Mouse (Mus musculus): ENCODE measurements around the gene Gm9964. TPM values are rescaled to one million over a fixed set of nuclear protein-coding genes. Genes with fewer than 3 reads are reported as not detected.
A peak's percentile ranks its signal among the peaks of the same experiment; 100 is the strongest.
"Not testable (repeated sequence)": the region's sequence is repeated elsewhere in the genome, so short reads cannot be mapped to it uniquely, and the experiment has no call there.

Gm9964 gene
- polyA plus RNA-seq, 1 experiment from 2014 or later, result not detected

DNA sequence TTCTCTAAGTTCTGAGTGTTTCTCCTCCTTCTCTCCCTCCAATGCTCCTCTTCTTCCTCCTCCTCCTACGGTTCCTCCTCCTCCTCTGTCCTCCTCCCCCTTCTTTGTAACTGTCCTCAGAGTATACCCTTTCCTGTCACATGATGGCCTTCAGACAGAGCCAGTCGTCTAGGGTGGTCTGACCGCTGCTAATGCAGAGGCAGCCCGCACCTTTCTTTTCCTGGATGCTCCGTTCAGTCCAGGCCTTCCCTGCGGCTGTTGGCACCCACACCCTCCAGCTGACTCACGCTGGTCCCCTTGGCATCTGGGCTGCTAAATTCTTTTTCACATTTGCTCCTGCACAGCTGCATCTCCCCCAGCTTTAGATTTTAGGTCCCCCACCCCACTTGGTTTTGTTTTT lies 9.8 kb upstream of the Gm9964 start:
- peak; percentile 31; the same call in 1 of the 2 replicates for ATAC-seq (replicated peaks; ENCODE audit: insufficient number of reproducible peaks, low FRiP score, low TSS enrichment)
- 36% methylated on average over 7 of the region's 7 CpGs for WGBS (ENCODE audit: insufficient replicate concordance)
- H3K27ac ChIP-seq (ENCODE audit: low read depth, low read length), result peak overlapping the region; percentile 70
- H3K4me1 ChIP-seq (ENCODE audit: control insufficient read depth, insufficient read depth, low read length), result peaks cover 18% of the 10 kb centered on the region
- H3K36me3 ChIP-seq (ENCODE audit: control insufficient read depth, insufficient read depth, low read length), result no peaks in the 10 kb centered on the region
- H3K4me2 ChIP-seq, result no peak overlapping the region
- H3K27me3 ChIP-seq (ENCODE audit: control insufficient read depth, insufficient read depth, low read length), result no peaks in the 10 kb centered on the region
- H3K9me3 ChIP-seq (replicated peaks; ENCODE audit: control insufficient read depth, low read length), result no peaks in the 10 kb centered on the region
- H3K4me3 ChIP-seq (ENCODE audit: low read depth, low read length), result no peak overlapping the region
- peak overlapping the region; percentile 59; the same call in 1 of the 2 replicates for H3K9ac ChIP-seq (ENCODE audit: low read depth, low read length)

DNA sequence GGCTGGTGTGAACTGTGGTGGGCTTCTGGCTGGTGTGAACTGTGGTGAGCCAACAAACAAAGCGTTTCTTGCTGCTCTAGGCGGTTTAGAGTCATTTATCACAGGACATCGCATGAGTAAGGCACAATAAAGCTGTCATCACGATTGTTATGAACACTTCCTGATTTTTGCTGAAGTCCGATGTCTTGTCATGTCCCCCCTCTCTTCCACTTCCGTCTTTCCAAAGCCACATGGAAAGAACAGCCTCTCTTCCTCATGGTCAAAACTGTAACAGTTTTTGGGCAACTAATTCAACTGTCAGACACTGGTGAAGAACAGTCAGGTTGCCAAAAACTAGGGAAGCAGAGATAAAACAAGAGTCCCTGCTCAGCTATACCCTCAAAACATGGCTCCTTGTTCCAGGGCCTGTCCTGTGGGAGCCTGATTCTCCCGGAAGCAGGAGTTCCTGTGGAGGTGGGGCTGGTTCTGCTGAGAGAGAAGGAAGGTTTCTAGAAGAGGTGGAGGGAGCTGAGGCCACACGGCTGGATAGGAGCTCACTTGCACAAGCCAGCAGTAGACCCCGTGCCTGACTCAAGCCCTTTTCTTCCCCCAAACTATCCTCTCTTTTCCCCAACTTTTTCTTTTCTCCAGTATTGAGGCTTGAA lies 9.1 kb upstream of the Gm9964 start:
- Histone ChIP-seq H3K27ac (ENCODE audit: low read depth, low read length) (peak overlapping the region; percentile 70), H3K4me1 (ENCODE audit: control insufficient read depth, insufficient read depth, low read length) (peaks cover 18% of the 10 kb centered on the region), H3K27me3 (ENCODE audit: control insufficient read depth, insufficient read depth, low read length) (no peaks in the 10 kb centered on the region), H3K4me2 (no peak overlapping the region), H3K36me3 (ENCODE audit: control insufficient read depth, insufficient read depth, low read length) (no peaks in the 10 kb centered on the region), H3K9me3 (replicated peaks; ENCODE audit: control insufficient read depth, low read length) (no peaks in the 10 kb centered on the region), H3K9ac (ENCODE audit: low read depth, low read length) (no peak overlapping the region), H3K4me3 (ENCODE audit: low read depth, low read length) (no peak overlapping the region)
- WGBS (ENCODE audit: insufficient replicate concordance), result 64% methylated on average over 9 of the region's 9 CpGs
- ATAC-seq (replicated peaks; ENCODE audit: insufficient number of reproducible peaks, low FRiP score, low TSS enrichment), result no peak

DNA sequence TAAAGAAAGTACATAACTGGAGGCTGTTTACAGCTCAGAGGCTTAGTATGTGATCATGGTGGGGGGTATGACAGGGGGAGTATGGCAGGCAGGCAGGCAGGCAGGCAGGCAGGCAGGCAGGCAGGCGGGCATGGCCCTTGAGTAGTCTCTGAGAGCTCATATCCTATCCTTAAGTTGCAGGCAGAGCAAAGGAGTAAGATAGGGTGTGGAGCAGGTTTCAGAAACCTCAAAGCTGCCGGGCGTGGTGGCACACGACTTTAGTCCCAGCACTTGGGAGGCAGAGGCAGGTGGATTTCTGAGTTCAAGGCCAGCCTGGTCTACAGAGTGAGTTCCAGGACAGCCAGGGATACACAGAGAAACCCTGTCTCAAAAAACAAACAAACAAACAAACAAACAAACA lies 7.5 kb upstream of the Gm9964 start:
- H3K4me2 ChIP-seq, result not testable (repeated sequence)

DNA sequence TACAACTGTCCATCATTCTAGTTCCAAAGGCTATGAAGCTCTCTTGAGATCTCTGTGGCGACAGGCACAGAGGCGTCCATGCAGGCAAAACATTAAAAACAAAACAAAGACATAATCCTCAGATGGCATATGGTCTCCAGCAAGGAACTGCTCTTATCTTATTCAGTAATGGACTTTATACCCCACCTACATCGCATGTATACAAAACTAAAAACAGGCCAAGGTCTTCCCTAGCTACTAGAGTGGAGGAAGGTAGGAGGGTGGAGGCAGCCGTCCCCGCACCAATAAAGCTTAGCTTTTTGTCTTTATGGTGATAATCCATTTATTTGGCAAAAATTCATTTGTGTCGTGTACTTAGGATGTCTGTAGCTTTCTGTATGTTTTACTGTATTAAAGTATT lies 6.4 kb upstream of the Gm9964 start:
- ATAC-seq (replicated peaks; ENCODE audit: insufficient number of reproducible peaks, low FRiP score, low TSS enrichment), result no peak
- H3K4me3 ChIP-seq (ENCODE audit: low read depth, low read length), result no peak overlapping the region
- no peaks in the 10 kb centered on the region for H3K36me3 ChIP-seq (ENCODE audit: control insufficient read depth, insufficient read depth, low read length)
- peaks cover 18% of the 10 kb centered on the region for H3K4me1 ChIP-seq (ENCODE audit: control insufficient read depth, insufficient read depth, low read length)
- WGBS (ENCODE audit: insufficient replicate concordance), result 88% methylated on average over 6 of the region's 6 CpGs
- no peaks in the 10 kb centered on the region for H3K27me3 ChIP-seq (ENCODE audit: control insufficient read depth, insufficient read depth, low read length)
- H3K27ac ChIP-seq (ENCODE audit: low read depth, low read length), result no peak overlapping the region
- no peaks in the 10 kb centered on the region for H3K9me3 ChIP-seq (replicated peaks; ENCODE audit: control insufficient read depth, low read length)
- no peak overlapping the region for H3K4me2 ChIP-seq
- no peak overlapping the region for H3K9ac ChIP-seq (ENCODE audit: low read depth, low read length)

More for the DNA sequence above, 7.5 kb upstream of the Gm9964 start:
- peaks cover 18% of the 10 kb centered on the region for H3K4me1 ChIP-seq (ENCODE audit: control insufficient read depth, insufficient read depth, low read length)
- ATAC-seq (replicated peaks; ENCODE audit: insufficient number of reproducible peaks, low FRiP score, low TSS enrichment); H3K4me3 ChIP-seq (ENCODE audit: low read depth, low read length); H3K9me3 ChIP-seq (replicated peaks; ENCODE audit: control insufficient read depth, low read length); H3K36me3 ChIP-seq (ENCODE audit: control insufficient read depth, insufficient read depth, low read length); H3K27ac ChIP-seq (ENCODE audit: low read depth, low read length); H3K9ac ChIP-seq (ENCODE audit: low read depth, low read length); H3K27me3 ChIP-seq (ENCODE audit: control insufficient read depth, insufficient read depth, low read length): not testable (repeated sequence)
- 89% methylated on average over 4 of the region's 4 CpGs for WGBS (ENCODE audit: insufficient replicate concordance)

DNA sequence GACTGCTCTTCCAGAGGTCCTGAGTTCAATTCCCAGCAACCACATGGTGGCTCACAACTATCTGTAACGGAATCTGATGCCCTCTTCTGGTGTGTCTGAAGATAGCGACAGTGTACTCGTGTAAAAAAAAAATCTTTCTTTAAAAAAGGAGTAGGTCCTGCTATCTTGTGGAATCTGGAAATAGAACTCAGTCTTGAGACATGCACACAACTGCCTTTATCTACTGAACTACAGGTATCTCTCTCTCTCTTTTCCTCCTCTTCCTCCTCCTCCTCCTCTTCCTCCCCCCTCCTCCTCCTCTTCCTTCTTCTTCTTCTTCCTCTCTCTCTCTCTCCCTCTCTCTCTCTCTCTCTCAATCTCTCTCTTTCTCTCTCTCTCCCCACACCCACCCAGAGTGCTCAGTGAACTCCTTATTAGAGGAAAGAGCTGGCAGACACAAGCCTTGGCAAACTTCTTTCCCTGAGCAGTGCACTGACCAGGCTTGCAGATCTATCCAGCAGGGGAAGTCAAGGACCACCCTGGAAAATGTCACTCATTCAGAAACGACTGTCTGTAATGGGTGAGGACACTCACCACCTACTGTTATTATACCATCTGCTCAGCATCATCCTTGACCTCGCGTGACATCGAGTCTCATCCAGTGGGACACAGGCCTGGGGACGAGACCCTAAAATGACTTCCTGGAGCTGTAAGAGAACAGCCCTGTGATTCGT lies 3.2 kb upstream of the Gm9964 start:
- ATAC-seq (replicated peaks; ENCODE audit: insufficient number of reproducible peaks, low FRiP score, low TSS enrichment), result no peak
- H3K9ac ChIP-seq (ENCODE audit: low read depth, low read length), result no peak overlapping the region
- 75% methylated on average over 9 of the region's 9 CpGs for WGBS (ENCODE audit: insufficient replicate concordance)
- no peak overlapping the region for H3K4me3 ChIP-seq (ENCODE audit: low read depth, low read length)
- H3K36me3 ChIP-seq (ENCODE audit: control insufficient read depth, insufficient read depth, low read length), result no peaks in the 10 kb centered on the region
- H3K27me3 ChIP-seq (ENCODE audit: control insufficient read depth, insufficient read depth, low read length), result no peaks in the 10 kb centered on the region
- no peak overlapping the region for H3K27ac ChIP-seq (ENCODE audit: low read depth, low read length)
- H3K4me1 ChIP-seq (ENCODE audit: control insufficient read depth, insufficient read depth, low read length), result no peaks in the 10 kb centered on the region
- no peaks in the 10 kb centered on the region for H3K9me3 ChIP-seq (replicated peaks; ENCODE audit: control insufficient read depth, low read length)
- no peak overlapping the region for H3K4me2 ChIP-seq

DNA sequence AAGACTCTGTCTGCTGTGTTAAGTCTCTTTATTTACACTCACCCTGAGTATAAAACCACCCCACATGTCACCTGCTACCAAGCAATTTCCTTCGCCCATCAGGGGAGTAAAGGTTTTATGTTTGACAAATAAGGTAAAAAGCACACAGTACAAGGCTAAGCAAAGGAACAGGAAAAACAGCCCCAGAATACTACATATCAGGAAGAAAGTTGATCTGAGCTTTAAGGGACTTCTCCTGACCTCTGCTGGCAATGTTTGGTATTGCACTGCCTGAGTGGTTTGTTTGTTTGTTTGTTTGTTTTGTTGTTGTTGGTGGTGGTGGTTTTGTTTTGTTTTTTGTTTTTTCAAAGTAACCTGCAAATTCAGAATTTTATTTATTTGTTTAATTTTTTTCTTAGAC lies 539 bp downstream of the Gm9964 start:
- Histone ChIP-seq H3K36me3 (ENCODE audit: control insufficient read depth, insufficient read depth, low read length) (no peaks in the 10 kb centered on the region), H3K9me3 (replicated peaks; ENCODE audit: control insufficient read depth, low read length) (no peaks in the 10 kb centered on the region)

DNA sequence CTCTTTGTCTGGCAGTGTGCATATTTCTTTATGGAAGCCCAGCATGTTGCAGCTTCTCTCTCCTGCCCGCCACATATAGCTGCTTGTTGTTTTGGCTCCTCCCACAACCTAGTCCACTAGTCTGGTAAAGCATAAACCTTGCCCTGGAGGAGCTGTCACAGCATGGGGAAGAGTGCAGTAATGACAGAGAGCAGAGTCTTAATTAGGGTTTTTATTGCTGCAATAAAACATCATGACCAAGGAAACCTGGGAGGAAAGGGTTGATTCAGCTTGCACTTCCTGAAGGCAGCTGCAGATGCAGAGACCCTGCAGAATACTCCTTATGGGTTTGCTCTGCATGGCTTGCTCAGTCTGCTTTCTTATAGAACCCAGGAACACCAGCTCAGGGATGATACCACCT lies 2.7 kb downstream of the Gm9964 start:
- H3K9ac ChIP-seq (ENCODE audit: low read depth, low read length), result no peak overlapping the region
- no peak overlapping the region for H3K27ac ChIP-seq (ENCODE audit: low read depth, low read length)
- no peak overlapping the region for H3K4me2 ChIP-seq
- H3K4me3 ChIP-seq (ENCODE audit: low read depth, low read length), result no peak overlapping the region
- H3K4me1 ChIP-seq (ENCODE audit: control insufficient read depth, insufficient read depth, low read length), result peaks cover 8% of the 10 kb centered on the region
- H3K27me3 ChIP-seq (ENCODE audit: control insufficient read depth, insufficient read depth, low read length), result no peaks in the 10 kb centered on the region
- ATAC-seq (replicated peaks; ENCODE audit: insufficient number of reproducible peaks, low FRiP score, low TSS enrichment), result no peak
- 62% methylated on average over 1 of the region's 1 CpGs for WGBS (ENCODE audit: insufficient replicate concordance)
- H3K36me3 ChIP-seq (ENCODE audit: control insufficient read depth, insufficient read depth, low read length), result no peaks in the 10 kb centered on the region
- H3K9me3 ChIP-seq (replicated peaks; ENCODE audit: control insufficient read depth, low read length), result no peaks in the 10 kb centered on the region

More for the DNA sequence above, 539 bp downstream of the Gm9964 start:
- ATAC-seq (replicated peaks; ENCODE audit: insufficient number of reproducible peaks, low FRiP score, low TSS enrichment), result no peak
- Histone ChIP-seq H3K4me1 (ENCODE audit: control insufficient read depth, insufficient read depth, low read length) (no peaks in the 10 kb centered on the region), H3K4me3 (ENCODE audit: low read depth, low read length) (no peak overlapping the region), H3K27me3 (ENCODE audit: control insufficient read depth, insufficient read depth, low read length) (no peaks in the 10 kb centered on the region), H3K9ac (ENCODE audit: low read depth, low read length) (no peak overlapping the region), H3K27ac (ENCODE audit: low read depth, low read length) (no peak overlapping the region), H3K4me2 (no peak overlapping the region)
- 44% methylated on average over 1 of the region's 1 CpGs for WGBS (ENCODE audit: insufficient replicate concordance)

DNA sequence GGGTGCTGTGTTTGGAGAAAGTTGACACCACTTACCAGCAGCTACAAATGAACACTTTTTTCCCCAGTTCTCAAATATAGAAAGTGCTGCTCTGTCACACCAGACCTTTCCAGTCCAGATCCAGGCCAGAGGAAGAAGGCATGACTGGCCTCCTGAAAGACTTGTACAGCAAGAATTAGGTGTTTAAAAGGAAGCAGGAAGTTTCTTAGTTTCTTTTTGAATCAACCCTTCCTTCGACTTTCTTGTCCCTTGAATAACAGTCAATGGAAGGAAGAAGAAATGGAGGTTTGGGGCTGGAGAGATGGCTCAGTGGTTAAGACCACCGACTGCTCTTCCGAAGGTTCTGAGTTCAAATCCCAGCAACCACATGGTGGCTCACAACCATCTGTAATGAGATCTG lies 3.7 kb downstream of the Gm9964 start:
- WGBS (ENCODE audit: insufficient replicate concordance), result 79% methylated on average over 3 of the region's 3 CpGs
- peaks cover 12% of the 10 kb centered on the region for H3K4me1 ChIP-seq (ENCODE audit: control insufficient read depth, insufficient read depth, low read length)
- H3K27ac ChIP-seq (ENCODE audit: low read depth, low read length), result no peak overlapping the region
- H3K27me3 ChIP-seq (ENCODE audit: control insufficient read depth, insufficient read depth, low read length), result no peaks in the 10 kb centered on the region
- H3K9ac ChIP-seq (ENCODE audit: low read depth, low read length), result no peak overlapping the region
- H3K4me3 ChIP-seq (ENCODE audit: low read depth, low read length), result no peak overlapping the region
- no peaks in the 10 kb centered on the region for H3K36me3 ChIP-seq (ENCODE audit: control insufficient read depth, insufficient read depth, low read length)
- ATAC-seq (replicated peaks; ENCODE audit: insufficient number of reproducible peaks, low FRiP score, low TSS enrichment), result no peak
- H3K4me2 ChIP-seq, result no peak overlapping the region
- H3K9me3 ChIP-seq (replicated peaks; ENCODE audit: control insufficient read depth, low read length), result no peaks in the 10 kb centered on the region

DNA sequence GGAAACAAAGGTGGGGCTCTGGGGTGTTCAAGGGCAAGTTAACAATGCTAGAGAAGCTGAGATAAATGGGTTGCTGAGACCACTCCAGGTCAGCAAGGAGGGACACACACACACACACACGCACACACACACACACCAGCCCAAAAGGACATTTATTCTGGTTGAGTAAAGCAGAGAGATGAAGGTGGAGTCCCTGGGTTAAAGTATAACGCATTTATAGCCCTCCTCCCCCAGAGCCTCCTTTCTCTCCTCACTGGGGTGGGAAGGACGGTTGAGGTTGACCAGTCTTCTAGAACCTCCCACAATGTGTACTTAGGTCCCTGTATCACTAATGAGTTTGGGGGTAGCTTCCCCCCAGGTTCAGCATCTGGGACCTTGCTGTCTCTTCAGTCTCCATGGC lies 4.6 kb downstream of the Gm9964 start:
- H3K9me3 ChIP-seq (replicated peaks; ENCODE audit: control insufficient read depth, low read length), result no peaks in the 10 kb centered on the region
- no peak overlapping the region for H3K4me3 ChIP-seq (ENCODE audit: low read depth, low read length)
- no peaks in the 10 kb centered on the region for H3K36me3 ChIP-seq (ENCODE audit: control insufficient read depth, insufficient read depth, low read length)
- peaks cover 14% of the 10 kb centered on the region for H3K4me1 ChIP-seq (ENCODE audit: control insufficient read depth, insufficient read depth, low read length)
- no peak overlapping the region for H3K9ac ChIP-seq (ENCODE audit: low read depth, low read length)
- WGBS (ENCODE audit: insufficient replicate concordance), result 74% methylated on average over 3 of the region's 3 CpGs
- no peak overlapping the region for H3K27ac ChIP-seq (ENCODE audit: low read depth, low read length)
- no peak overlapping the region for H3K4me2 ChIP-seq
- ATAC-seq (replicated peaks; ENCODE audit: insufficient number of reproducible peaks, low FRiP score, low TSS enrichment), result no peak
- H3K27me3 ChIP-seq (ENCODE audit: control insufficient read depth, insufficient read depth, low read length), result no peaks in the 10 kb centered on the region

Measured in heart, embryonic 11.5 days (tissue).